Mouse (Mus musculus) E14TG2a.4 (cell line): ENCODE measurements around the gene Gp1bb.

Source experiments
- H3K27me3 ChIP-seq: 2 replicates; pipeline ENCODE4 v1.6.1; 2014; ENCODE audit warnings: low read length, control low read depth; ENCODE audit not compliant: insufficient read depth
- H3K36me3 ChIP-seq: 2 replicates; pipeline ENCODE4 v1.6.1; 2014; ENCODE audit warnings: low read length, control low read depth; ENCODE audit not compliant: insufficient read depth
- H3K4me1 ChIP-seq: replicated peaks from 2 replicates; pipeline ENCODE4 v1.6.1; 2014; ENCODE audit warnings: low read depth, low read length, control low read depth
- H3K4me3 ChIP-seq: replicated peaks from 2 replicates; pipeline ENCODE4 v1.5.1; 2014; ENCODE audit warnings: mild to moderate bottlenecking, low read length
- H3K9me3 ChIP-seq: 2 replicates; pipeline ENCODE4 v1.6.1; 2014; ENCODE audit warnings: low read length, control low read depth
- CTCF ChIP-seq: conservative IDR thresholded peaks from 2 replicates; pipeline ENCODE4 v1.5.1; 2014; ENCODE audit warnings: low read length
- NANOG ChIP-seq: IDR thresholded peaks from 2 replicates; pipeline ENCODE4 v1.6.1; 2014; ENCODE audit warnings: borderline replicate concordance, low read length, mixed read lengths
- POU5F1 ChIP-seq: IDR thresholded peaks from 2 replicates; pipeline ENCODE4 v1.6.1; 2014; ENCODE audit warnings: low read length, borderline replicate concordance

Gene Gp1bb

DNA sequence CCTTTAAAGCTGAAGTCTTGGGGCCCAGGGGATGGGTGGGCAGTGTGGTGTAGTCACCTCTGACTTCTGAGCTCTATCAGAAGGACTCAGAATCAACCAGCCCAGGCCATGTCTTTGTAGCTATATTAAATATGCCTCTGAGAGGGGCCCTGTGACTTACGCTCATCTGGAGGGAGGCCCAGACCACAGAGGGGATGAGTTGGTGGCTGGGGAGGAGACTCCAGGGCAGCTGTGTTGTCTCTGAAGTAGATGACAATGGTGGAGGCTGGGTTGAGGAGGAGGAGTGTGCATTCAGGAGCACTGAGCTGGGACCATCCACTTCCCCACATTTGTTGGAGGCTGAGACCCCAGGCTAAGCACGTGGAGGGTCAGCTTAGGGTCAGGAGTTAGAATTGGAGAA lies 3.9 kb downstream of the Gp1bb start:
- no peaks in the 10 kb centered on the region for H3K9me3 ChIP-seq
- no peaks in the 10 kb centered on the region for H3K36me3 ChIP-seq
- no peak overlapping the region for H3K4me3 ChIP-seq
- TF ChIP-seq POU5F1, result no peak
- TF ChIP-seq NANOG, result no peak
- no peak for TF ChIP-seq CTCF
- peaks cover 35% of the 10 kb centered on the region for H3K4me1 ChIP-seq
- H3K27me3 ChIP-seq, result peaks cover 96% of the 10 kb centered on the region

GRCm38 (mm10) chr16:18617370-18618065 lies 4.7 kb downstream of the Gp1bb start:
- TF ChIP-seq NANOG (no peak), CTCF (peak; percentile 68)

GRCm38 (mm10) chr16:18613301-18613700 lies 8.9 kb downstream of the Gp1bb start:
- Histone ChIP-seq H3K4me1 (peaks cover 22% of the 10 kb centered on the region), H3K36me3 (no peaks in the 10 kb centered on the region), H3K27me3 (peaks cover 88% of the 10 kb centered on the region), H3K9me3 (no peaks in the 10 kb centered on the region), H3K4me3 (no peak overlapping the region)
- no peak for TF ChIP-seq CTCF
- no peak for TF ChIP-seq NANOG
- no peak for TF ChIP-seq POU5F1

More at GRCm38 (mm10) chr16:18617370-18618065, 4.7 kb downstream of the Gp1bb start:
- H3K27me3 ChIP-seq, result peaks cover 96% of the 10 kb centered on the region
- H3K4me3 ChIP-seq, result peak overlapping the region; percentile 57
- H3K9me3 ChIP-seq, result no peaks in the 10 kb centered on the region
- no peaks in the 10 kb centered on the region for H3K36me3 ChIP-seq
- H3K4me1 ChIP-seq, result peaks cover 27% of the 10 kb centered on the region

DNA sequence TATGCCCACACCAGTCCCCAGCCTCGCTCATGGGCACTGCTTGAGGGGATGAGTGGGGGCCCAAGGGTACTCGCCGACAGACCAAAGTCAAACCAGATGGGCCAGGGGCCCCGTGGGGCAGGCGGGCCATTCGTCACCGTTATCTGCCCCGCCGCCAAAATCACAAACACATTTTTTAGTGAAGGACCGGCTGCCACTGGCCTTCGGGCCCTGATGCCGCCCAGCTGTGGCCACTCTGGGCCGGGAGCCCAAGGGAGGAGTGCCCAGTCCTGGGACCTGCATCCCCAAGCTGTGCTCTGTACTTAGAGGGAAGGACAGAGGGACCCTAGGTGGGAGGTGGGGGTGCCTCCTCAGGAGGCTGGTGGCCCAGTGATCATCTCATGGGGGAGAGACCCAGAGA lies 10.5 kb downstream of the Gp1bb start:
- H3K4me1 ChIP-seq, result peaks cover 21% of the 10 kb centered on the region
- TF ChIP-seq CTCF, result no peak
- no peak for TF ChIP-seq POU5F1
- no peak for TF ChIP-seq NANOG
- H3K4me3 ChIP-seq, result peak overlapping the region; percentile 37
- H3K9me3 ChIP-seq, result no peaks in the 10 kb centered on the region
- H3K27me3 ChIP-seq, result peaks cover 86% of the 10 kb centered on the region
- no peaks in the 10 kb centered on the region for H3K36me3 ChIP-seq

- no peak for TF ChIP-seq POU5F1
- TF ChIP-seq NANOG, result no peak
- no peak for TF ChIP-seq CTCF
- no peak overlapping the region for H3K4me3 ChIP-seq
- H3K36me3 ChIP-seq, result no peaks in the 10 kb centered on the region
- peaks cover 87% of the 10 kb centered on the region for H3K27me3 ChIP-seq
- peaks cover 21% of the 10 kb centered on the region for H3K4me1 ChIP-seq
- no peaks in the 10 kb centered on the region for H3K9me3 ChIP-seq
These were observed 13.1 kb downstream of the Gp1bb start for GRCm38 (mm10) chr16:18609099-18609498.

GRCm38 (mm10) chr16:18608226-18608625 lies 14.0 kb downstream of the Gp1bb start:
- no peak for TF ChIP-seq POU5F1
- no peak for TF ChIP-seq NANOG
- no peak for TF ChIP-seq CTCF
- Histone ChIP-seq H3K9me3 (no peaks in the 10 kb centered on the region), H3K36me3 (no peaks in the 10 kb centered on the region), H3K27me3 (peaks cover 87% of the 10 kb centered on the region), H3K4me3 (peak overlapping the region; percentile 21; the same call in 1 of the 2 replicates), H3K4me1 (peaks cover 21% of the 10 kb centered on the region)

- no peak overlapping the region for H3K4me3 ChIP-seq
- H3K36me3 ChIP-seq, result no peaks in the 10 kb centered on the region
- H3K4me1 ChIP-seq, result peaks cover 17% of the 10 kb centered on the region
- TF ChIP-seq CTCF, result no peak
- H3K9me3 ChIP-seq, result no peaks in the 10 kb centered on the region
- H3K27me3 ChIP-seq, result peaks cover 82% of the 10 kb centered on the region
These were observed 16.5 kb downstream of the Gp1bb start for GRCm38 (mm10) chr16:18605705-18606104.

DNA sequence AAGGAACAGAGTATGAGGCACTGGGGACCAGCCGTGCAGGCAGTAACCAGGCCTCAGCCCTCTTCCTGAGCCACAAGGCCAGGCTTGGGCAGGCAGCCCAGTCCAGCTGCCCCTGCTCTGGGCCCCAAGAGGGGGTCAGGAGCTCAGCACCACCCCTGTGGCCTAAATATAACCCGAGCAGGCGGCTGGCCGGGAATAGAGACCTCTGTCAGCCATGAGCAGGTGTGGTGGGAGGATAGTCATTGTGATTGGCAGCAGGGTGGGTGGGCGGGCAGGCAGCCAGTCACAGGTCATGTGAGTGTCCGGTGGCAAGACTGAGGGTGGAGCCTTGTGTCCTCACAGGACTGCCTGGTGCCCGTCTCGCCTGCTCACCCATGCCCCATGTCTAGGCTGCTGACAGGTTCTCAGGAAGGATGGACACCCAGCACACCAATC lies 17.9 kb downstream of the Gp1bb start:
- no peak overlapping the region for H3K4me3 ChIP-seq
- no peaks in the 10 kb centered on the region for H3K36me3 ChIP-seq
- H3K27me3 ChIP-seq, result peaks cover 78% of the 10 kb centered on the region

GRCm38 (mm10) chr16:18601447-18601846 lies 20.8 kb downstream of the Gp1bb start:
- Histone ChIP-seq H3K36me3 (no peaks in the 10 kb centered on the region), H3K9me3 (no peaks in the 10 kb centered on the region), H3K27me3 (peaks cover 68% of the 10 kb centered on the region), H3K4me3 (0 out of 2 replicates have a peak overlapping the region, but pooled peaks have one; percentile 4), H3K4me1 (peaks cover 6% of the 10 kb centered on the region; the same call in 1 of the 2 replicates)
- TF ChIP-seq NANOG, result no peak
- no peak for TF ChIP-seq CTCF
- TF ChIP-seq POU5F1, result no peak

More for the DNA sequence above, 17.9 kb downstream of the Gp1bb start:
- Histone ChIP-seq H3K9me3 (no peaks in the 10 kb centered on the region), H3K4me1 (peaks cover 17% of the 10 kb centered on the region)
- TF ChIP-seq NANOG (no peak), POU5F1 (no peak), CTCF (no peak)
